Mouse (Mus musculus) liver, embryonic 16.5 days (tissue): ENCODE data around the gene Jpt1. TPM values are rescaled to one million over a fixed set of nuclear protein-coding genes. Genes with fewer than 3 reads are reported as not detected.
"Not testable (repeated sequence)": the region's sequence is repeated elsewhere in the genome, so short reads cannot be mapped to it uniquely, and the experiment has no call there.

Experiments used
- ATAC-seq: fragments of 200-750 bp; cut with Nextera tagmentation; 2 replicates; pipeline ENCODE4 v1.8.0; 2017; ENCODE audit warnings: low read depth, mild to moderate bottlenecking, moderate number of reproducible peaks, moderate library complexity
- H3K27ac ChIP-seq: fragments of 300-500 bp; sonication (generic); 2 replicates; pipeline ENCODE4 v1.5.1; 2014; ENCODE audit warnings: mild to moderate bottlenecking, low read length
- H3K27me3 ChIP-seq: fragments of 300-500 bp; sonication (generic); 2 replicates; pipeline ENCODE4 v1.6.1; 2014; ENCODE audit warnings: low read depth, low read length, mixed read lengths; ENCODE audit not compliant: control insufficient read depth, insufficient read depth
- H3K36me3 ChIP-seq: fragments of 300-500 bp; sonication (generic); 2 replicates; pipeline ENCODE4 v1.6.1; 2014; ENCODE audit warnings: mild to moderate bottlenecking; ENCODE audit not compliant: control insufficient read depth, insufficient read depth
- H3K4me1 ChIP-seq: fragments of 300-500 bp; sonication (generic); 2 replicates; pipeline ENCODE4 v1.6.1; 2014; ENCODE audit warnings: low read depth, low read length, mixed read lengths; ENCODE audit not compliant: control insufficient read depth
- H3K4me2 ChIP-seq: fragments of 300-500 bp; sonication (generic); 2 replicates; pipeline ENCODE4 v1.6.1; 2014; ENCODE audit warnings: low read depth, low read length, mixed read lengths
- H3K4me3 ChIP-seq: fragments of 300-500 bp; sonication (generic); 2 replicates; pipeline ENCODE4 v1.5.1; 2014; ENCODE audit warnings: low read depth, mild to moderate bottlenecking, low read length
- H3K9ac ChIP-seq: fragments of 300-500 bp; sonication (generic); 2 replicates; pipeline ENCODE4 v1.6.1; 2014; ENCODE audit warnings: low read depth, low read length
- H3K9me3 ChIP-seq: fragments of 300-500 bp; sonication (generic); replicated peaks from 2 replicates; pipeline ENCODE4 v1.6.1; 2016; ENCODE audit warnings: low read length; ENCODE audit not compliant: control insufficient read depth
- WGBS: fragments of 180-500 bp; shearing (Covaris S2); extraction: QIAGEN DNeasy Blood & Tissue Kit; methylation state at CpG from one replicate; pipeline ENCODE4 v1.1.7; 2014; ENCODE audit not compliant: insufficient replicate concordance; 5-methylcytosine and 5-hydroxymethylcytosine counted together
- polyA plus RNA-seq: library from polyadenylated mRNA; unstranded; fragments of >200 nt; fragmentation: Nextera tagmentation; extraction: Ambion mirVana; gene quantifications from 2 replicates; pipeline ENCODE4 v1.2.1, GENCODE M21; 2015

Jpt1 gene
- polyA plus RNA-seq, 1 experiment from 2014 or later: 190 TPM

DNA sequence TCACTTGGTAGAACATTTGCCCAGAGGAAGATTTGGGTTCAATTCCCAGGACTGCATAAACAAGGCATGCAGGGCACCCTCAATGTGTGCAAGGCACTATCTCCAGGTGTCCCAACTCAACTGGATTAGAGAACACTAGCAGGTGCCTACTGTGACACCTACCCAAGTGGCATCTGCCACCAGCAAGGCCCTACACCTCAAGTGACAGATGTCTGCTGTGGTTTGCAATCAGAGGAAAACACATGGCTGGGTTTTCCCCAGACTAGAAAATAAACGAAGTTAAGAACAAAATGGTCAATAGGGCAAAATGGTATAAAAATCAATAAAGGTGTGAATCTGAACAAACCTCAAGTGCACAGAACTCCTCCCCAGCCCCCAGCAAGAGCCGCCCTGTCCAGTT, 6.1 kb downstream of the Jpt1 start:
- 50% methylated on average over 2 of the region's 2 CpGs for whole genome bisulfite sequencing
- ATAC-seq: no peak
- no peaks in the 10 kb centered on the region for H3K9me3 ChIP-seq
- no peak overlapping the region for H3K4me3 ChIP-seq
- H3K27ac ChIP-seq: peak overlapping the region; percentile 81
- H3K4me1 ChIP-seq: peaks cover 81% of the 10 kb centered on the region
- H3K27me3 ChIP-seq: no peaks in the 10 kb centered on the region
- peak overlapping the region; percentile 30; the same call in 1 of the 2 replicates for H3K9ac ChIP-seq
- no peaks in the 10 kb centered on the region; the same call in 1 of the 2 replicates for H3K36me3 ChIP-seq
- H3K4me2 ChIP-seq: peak overlapping the region; percentile 18; the same call in 1 of the 2 replicates

DNA sequence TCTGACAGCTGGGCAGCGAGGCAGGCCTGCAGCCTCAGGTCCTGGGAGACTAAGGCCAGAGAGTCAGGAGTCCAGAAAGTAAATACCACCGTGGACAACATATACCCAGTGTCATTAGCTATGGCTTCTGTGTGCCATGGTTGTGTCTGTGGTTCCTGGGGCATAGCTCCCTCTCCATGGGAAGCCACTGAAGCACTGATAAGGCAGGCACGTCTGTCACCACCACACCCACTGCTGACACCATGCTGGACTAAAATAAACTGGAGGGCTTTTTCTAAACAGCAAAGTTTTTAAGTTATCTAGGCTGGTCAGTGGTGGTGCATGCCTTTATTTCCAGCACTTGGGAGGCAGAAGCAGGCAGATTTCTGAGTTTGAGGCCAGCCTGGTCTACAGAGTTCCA, 7.6 kb downstream of the Jpt1 start:
- H3K27ac ChIP-seq: peak overlapping the region; percentile 81
- H3K4me2 ChIP-seq: peak overlapping the region; percentile 69
- peak overlapping the region; percentile 37 for H3K9ac ChIP-seq
- peaks cover 11% of the 10 kb centered on the region for H3K36me3 ChIP-seq
- peak; percentile 74 for ATAC-seq
- H3K9me3 ChIP-seq: no peaks in the 10 kb centered on the region
- peak overlapping the region; percentile 28 for H3K4me3 ChIP-seq
- no peaks in the 10 kb centered on the region for H3K27me3 ChIP-seq
- WGBS: 16% methylated on average over 3 of the region's 3 CpGs
- H3K4me1 ChIP-seq: peaks cover 68% of the 10 kb centered on the region

DNA sequence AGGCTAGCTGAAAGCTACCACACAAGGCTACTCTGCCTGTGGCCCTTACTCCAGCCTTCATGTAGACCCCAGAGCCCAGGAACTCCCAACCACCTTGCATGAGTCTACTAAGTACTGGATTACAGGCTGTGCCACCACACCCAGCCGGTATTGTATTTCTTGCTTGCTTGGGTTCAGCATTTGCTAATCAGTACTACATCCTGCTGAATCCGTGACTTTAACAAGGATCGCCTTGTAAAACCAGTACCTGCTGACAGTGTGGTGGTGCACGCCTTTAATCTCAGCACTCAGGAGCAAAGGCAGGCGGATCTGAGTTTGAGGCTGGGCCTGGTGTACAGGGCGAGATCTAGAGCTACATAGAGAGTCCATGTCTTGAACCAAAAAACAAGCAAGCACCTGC, 11.6 kb downstream of the Jpt1 start:
- ATAC-seq: no peak
- Histone ChIP-seq H3K4me3 (no peak overlapping the region), H3K4me1 (peaks cover 30% of the 10 kb centered on the region), H3K9me3 (no peaks in the 10 kb centered on the region), H3K27me3 (no peaks in the 10 kb centered on the region), H3K27ac (no peak overlapping the region), H3K4me2 (no peak overlapping the region), H3K9ac (no peak overlapping the region), H3K36me3 (peaks cover 37% of the 10 kb centered on the region)
- WGBS: 88% methylated on average over 6 of the region's 6 CpGs

DNA sequence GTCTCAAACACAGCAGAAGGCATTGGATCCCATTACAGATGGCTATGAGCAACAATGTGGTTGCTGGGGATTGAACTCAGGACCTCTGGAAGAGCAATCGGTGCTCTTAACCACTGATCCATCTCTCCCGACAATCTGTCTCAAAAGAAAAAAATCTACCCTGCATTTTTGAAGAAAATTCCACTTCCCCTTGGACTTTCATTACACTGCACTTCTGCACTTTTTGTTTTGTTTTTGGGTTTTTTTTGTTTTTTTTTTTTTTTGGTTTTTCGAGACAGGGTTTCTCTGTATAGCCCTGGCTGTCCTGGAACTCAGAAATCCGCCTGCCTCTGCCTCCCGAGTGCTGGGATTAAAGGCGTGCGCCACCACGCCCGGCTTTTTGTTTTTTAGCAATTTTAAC, 17.6 kb downstream of the Jpt1 start:
- not testable (repeated sequence) for H3K4me2 ChIP-seq, H3K4me3 ChIP-seq, ATAC-seq, H3K9me3 ChIP-seq, H3K9ac ChIP-seq, H3K27ac ChIP-seq, H3K27me3 ChIP-seq
- H3K4me1 ChIP-seq: peaks cover 13% of the 10 kb centered on the region
- WGBS: 76% methylated on average over 9 of the region's 9 CpGs
- H3K36me3 ChIP-seq: peaks cover 30% of the 10 kb centered on the region

DNA sequence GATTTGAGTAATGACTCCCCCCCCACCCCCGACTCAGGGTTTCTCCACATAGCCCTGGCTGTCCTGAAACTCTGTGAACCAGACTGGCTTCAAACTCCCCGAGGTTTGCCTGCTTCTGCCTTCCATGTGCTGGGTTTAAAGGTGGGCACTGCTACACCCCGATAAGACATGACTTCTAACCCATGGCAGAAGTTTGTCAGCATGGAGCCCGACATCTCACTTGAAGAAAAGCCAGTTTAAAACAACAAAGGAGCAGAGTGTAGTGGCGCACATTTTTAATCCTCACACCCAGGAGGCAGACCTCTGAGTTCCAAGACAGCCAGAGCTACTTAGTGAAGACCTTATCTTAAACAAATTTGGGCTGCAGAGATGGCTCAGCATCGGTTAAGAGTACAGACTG, 21.8 kb downstream of the Jpt1 start:
- Histone ChIP-seq H3K4me3 (peak overlapping the region; percentile 80), H3K4me2 (peak overlapping the region; percentile 99), H3K27me3 (no peaks in the 10 kb centered on the region), H3K27ac (peak overlapping the region; percentile 71; the same call in 1 of the 2 replicates), H3K9me3 (no peaks in the 10 kb centered on the region), H3K36me3 (peaks cover 6% of the 10 kb centered on the region; the same call in 1 of the 2 replicates), H3K4me1 (peaks cover 19% of the 10 kb centered on the region), H3K9ac (peak overlapping the region; percentile 73)
- 25% methylated on average over 6 of the region's 6 CpGs for WGBS
- ATAC-seq: no peak

DNA sequence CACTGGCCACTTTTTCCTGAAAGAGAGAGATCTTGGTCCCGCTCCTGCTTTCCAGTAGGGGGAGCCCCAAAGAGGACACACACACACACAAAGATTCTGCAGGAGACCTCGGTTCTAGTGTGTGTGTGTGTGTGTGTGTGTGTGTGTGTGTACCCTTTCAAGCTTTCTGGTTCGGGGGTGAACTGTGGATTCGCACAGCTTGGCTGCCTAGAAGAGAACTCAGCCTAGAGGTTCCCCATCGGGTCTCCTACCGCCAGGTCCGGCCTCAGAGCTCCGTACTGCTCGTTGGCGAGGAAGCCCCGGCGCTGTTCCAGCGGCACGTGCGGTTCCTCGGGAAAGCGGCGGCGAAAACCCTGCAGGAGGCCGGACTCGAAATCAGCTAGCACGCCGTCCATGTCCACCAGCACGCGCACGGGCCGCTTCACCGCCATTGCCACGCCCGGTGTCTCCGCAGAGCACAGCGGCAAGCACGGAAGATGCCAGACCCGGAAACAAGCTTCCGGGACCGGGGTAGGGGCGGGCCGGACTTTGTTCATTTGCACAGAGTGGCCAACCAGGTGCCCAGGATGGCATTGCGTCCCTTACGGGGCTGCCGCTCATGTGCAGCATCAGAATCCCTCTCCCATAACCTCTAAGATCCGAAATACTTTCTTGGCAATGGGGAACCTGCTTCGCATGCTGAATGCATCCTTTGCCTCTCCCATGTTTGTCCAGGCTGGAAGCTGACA, 22.7 kb downstream of the Jpt1 start, which contains the start of gene Nt5c:
TSS of gene Nt5c (minus strand) at position 507 of the 728 bp plus-strand sequence.
- Histone ChIP-seq H3K9me3 (no peaks in the 10 kb centered on the region), H3K4me1 (peaks cover 19% of the 10 kb centered on the region), H3K4me3 (peak within 1 kb of the TSS; percentile 80), H3K4me2 (peak within 1 kb of the TSS; percentile 99), H3K36me3 (0 out of 2 replicates have a peak, but pooled peaks cover 2% of the 10 kb centered on the region), H3K27me3 (no peaks in the 10 kb centered on the region), H3K9ac (peak within 1 kb of the TSS; percentile 73), H3K27ac (peak within 1 kb of the TSS; percentile 71)
- peak; percentile 93 for ATAC-seq
- WGBS: under 1% methylated on average over 43 of the region's 43 CpGs

DNA sequence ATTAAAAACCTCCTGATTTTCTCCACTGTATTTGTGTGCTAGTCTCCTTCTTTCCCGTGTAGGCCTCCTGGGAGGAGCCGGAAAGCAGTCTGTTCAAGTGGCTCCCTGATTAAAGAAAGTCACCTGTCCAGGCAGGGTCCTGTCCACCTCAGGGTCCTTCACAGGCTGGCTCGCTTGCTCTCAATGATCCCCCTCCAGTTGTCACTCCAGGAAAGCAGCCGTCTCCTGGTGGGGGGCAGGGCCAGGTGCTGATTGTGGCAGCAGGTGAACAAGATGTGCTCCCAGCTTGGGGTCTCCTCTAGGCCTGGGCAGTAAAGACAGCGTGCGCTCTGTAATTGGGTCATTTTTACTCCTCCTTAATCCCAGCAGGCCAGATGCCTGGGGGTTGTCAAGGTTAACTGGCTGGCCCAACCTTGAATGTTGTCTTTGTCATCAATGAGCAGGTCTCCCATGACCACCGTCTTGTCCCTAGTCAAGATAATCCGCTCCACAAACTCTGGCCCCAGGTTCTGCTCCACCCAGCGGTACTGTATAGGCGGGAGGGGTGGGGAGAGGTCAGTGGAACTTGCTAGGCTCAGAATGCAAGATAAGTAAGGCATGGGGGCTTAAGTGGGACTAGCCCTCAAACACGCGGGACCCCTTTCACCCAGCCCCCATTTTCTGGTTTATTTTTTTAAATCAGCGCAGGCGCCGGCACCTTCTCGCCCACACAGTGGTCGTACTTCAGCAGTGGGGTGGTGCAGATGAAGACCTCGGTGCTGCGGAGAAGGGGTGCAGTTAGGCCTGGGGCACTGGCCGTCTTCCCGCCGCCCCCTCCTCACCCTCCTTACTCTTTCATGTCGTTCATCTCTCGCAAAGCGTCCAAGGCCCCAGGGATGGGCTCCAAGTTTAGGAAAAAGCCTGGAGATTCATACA, 23.5 kb downstream of the Jpt1 start:
- Histone ChIP-seq H3K36me3 (0 out of 2 replicates have a peak, but pooled peaks cover 2% of the 10 kb centered on the region), H3K9me3 (no peaks in the 10 kb centered on the region), H3K4me3 (peak overlapping the region; percentile 80), H3K9ac (peak overlapping the region; percentile 73), H3K4me2 (peak overlapping the region; percentile 99), H3K27ac (no peak overlapping the region), H3K27me3 (no peaks in the 10 kb centered on the region), H3K4me1 (peaks cover 19% of the 10 kb centered on the region)
- WGBS: 24% methylated on average over 25 of the region's 25 CpGs
- peak; percentile 2; the same call in 1 of the 2 replicates for ATAC-seq

DNA sequence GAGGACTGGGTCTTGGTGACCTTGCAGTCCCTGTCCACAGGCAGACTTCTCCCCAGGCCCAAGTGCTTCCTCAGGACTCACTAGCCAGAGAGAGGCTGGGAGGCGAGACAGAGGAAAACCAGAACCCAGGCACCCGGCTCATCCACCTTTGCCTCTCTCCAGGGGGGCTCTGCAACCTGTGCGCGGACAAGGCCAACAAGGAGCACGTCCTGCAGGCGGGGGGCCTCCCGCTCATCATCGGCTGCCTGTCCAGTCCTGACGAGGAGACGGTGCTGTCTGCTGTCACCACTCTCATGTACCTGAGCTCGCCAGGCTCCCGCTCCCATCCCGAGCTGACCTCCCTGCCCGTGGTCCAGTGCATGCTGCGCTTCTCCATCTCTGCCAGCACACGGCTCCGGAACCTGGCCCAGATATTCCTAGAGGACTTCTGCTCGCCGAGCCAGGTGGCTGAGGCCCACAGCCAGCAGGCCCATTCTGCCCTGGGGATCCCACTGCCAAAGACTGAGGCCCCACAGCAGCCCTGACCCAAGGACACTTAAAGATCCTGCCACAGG, 25.6 kb downstream of the Jpt1 start:
- 77% methylated on average over 19 of the region's 19 CpGs for WGBS
- Histone ChIP-seq H3K27ac (no peak overlapping the region), H3K9ac (no peak overlapping the region), H3K4me2 (no peak overlapping the region), H3K4me1 (peaks cover 19% of the 10 kb centered on the region), H3K27me3 (no peaks in the 10 kb centered on the region), H3K36me3 (0 out of 2 replicates have a peak, but pooled peaks cover 2% of the 10 kb centered on the region), H3K4me3 (no peak overlapping the region), H3K9me3 (no peaks in the 10 kb centered on the region)
- no peak for ATAC-seq
